Mouse (Mus musculus) intestine, embryonic 14.5 days (tissue): ENCODE data around the gene Dpp6. TPM values are rescaled to one million over a fixed set of nuclear protein-coding genes. Genes with fewer than 3 reads are reported as not detected.

Experiments used
- ATAC-seq: fragments of 200-750 bp; cut with Nextera tagmentation; replicated peaks from 2 replicates; pipeline ENCODE4 v1.8.0; 2017; ENCODE audit warnings: low read depth, moderate number of reproducible peaks, moderate TSS enrichment, moderate library complexity; ENCODE audit not compliant: low FRiP score, low TSS enrichment
- DNase-seq: peaks from one replicate; pipeline ENCODE4 v3.0.0-alpha.2; 2018; ENCODE audit warnings: low spot score
- H3K27ac ChIP-seq: fragments of 300-500 bp; sonication (generic); 2 replicates; pipeline ENCODE4 v1.5.1; 2014; ENCODE audit warnings: low read depth, mild to moderate bottlenecking, control low read depth
- H3K27me3 ChIP-seq: fragments of 300-500 bp; sonication (generic); replicated peaks from 2 replicates; pipeline ENCODE4 v1.6.1; 2014; ENCODE audit warnings: low read length, control low read depth; ENCODE audit not compliant: control insufficient read depth, insufficient read depth
- H3K36me3 ChIP-seq: fragments of 300-500 bp; sonication (generic); 2 replicates; pipeline ENCODE4 v1.6.1; 2014; ENCODE audit warnings: low read length, control low read depth; ENCODE audit not compliant: control insufficient read depth, insufficient read depth
- H3K4me1 ChIP-seq: fragments of 300-500 bp; sonication (generic); replicated peaks from 2 replicates; pipeline ENCODE4 v1.6.1; 2014; ENCODE audit warnings: low read length, control low read depth, mixed read lengths; ENCODE audit not compliant: control insufficient read depth, insufficient read depth
- H3K4me2 ChIP-seq: fragments of 300-500 bp; sonication (generic); 2 replicates; pipeline ENCODE4 v1.6.1; 2014; ENCODE audit warnings: low read length
- H3K4me3 ChIP-seq: fragments of 300-500 bp; sonication (generic); 2 replicates; pipeline ENCODE4 v1.5.1; 2014; ENCODE audit warnings: low read depth, low read length, control low read depth, mixed read lengths
- H3K9ac ChIP-seq: fragments of 300-500 bp; sonication (generic); 2 replicates; pipeline ENCODE4 v1.6.1; 2014; ENCODE audit warnings: mild to moderate bottlenecking, low read length
- H3K9me3 ChIP-seq: fragments of 300-500 bp; sonication (generic); 2 replicates; pipeline ENCODE4 v1.6.1; 2016; ENCODE audit warnings: low read length, control low read depth; ENCODE audit not compliant: control insufficient read depth
- WGBS: fragments of 180-500 bp; shearing (Covaris S2); extraction: QIAGEN DNeasy Blood & Tissue Kit; methylation state at CpG from one replicate; pipeline ENCODE4 v1.1.7; 2014; 5-methylcytosine and 5-hydroxymethylcytosine counted together
- polyA plus RNA-seq: library from polyadenylated mRNA; unstranded; fragments of >200 nt; fragmentation: Nextera tagmentation; extraction: Ambion mirVana; gene quantifications from 2 replicates; pipeline ENCODE4 v1.2.1, GENCODE M21; 2014

Gene Dpp6
- 2.0 TPM in 2 replicates for polyA plus RNA-seq

- DNase-seq (peak; percentile 51), ATAC-seq (no peak)
- H3K4me1 ChIP-seq = no peaks in the 10 kb centered on the region
- no peak within 1 kb of the TSS for H3K27ac ChIP-seq
- H3K4me3 ChIP-seq = peak within 1 kb of the TSS; percentile 21
- 5% methylated on average over 48 of the region's 48 CpGs for WGBS
- H3K9ac ChIP-seq = no peak within 1 kb of the TSS
- H3K36me3 ChIP-seq = no peaks in the 10 kb centered on the region
- peaks cover 28% of the 10 kb centered on the region for H3K27me3 ChIP-seq
- peak within 1 kb of the TSS; percentile 46 for H3K4me2 ChIP-seq
- no peaks in the 10 kb centered on the region for H3K9me3 ChIP-seq
These were observed at the start of gene Dpp6 for GRCm38 (mm10) chr5:26816975-26817941. Gene Dpp6 (plus strand): TSS chr5:26817203.

- H3K4me3 ChIP-seq = no peak overlapping the region
- H3K27ac ChIP-seq = no peak overlapping the region
- ATAC-seq (no peak), DNase-seq (no peak)
- H3K36me3 ChIP-seq = no peaks in the 10 kb centered on the region
- H3K9me3 ChIP-seq = no peaks in the 10 kb centered on the region
- no peak overlapping the region for H3K4me2 ChIP-seq
- WGBS = 77% methylated on average over 3 of the region's 3 CpGs
- no peaks in the 10 kb centered on the region for H3K27me3 ChIP-seq
- no peak overlapping the region for H3K9ac ChIP-seq
- no peaks in the 10 kb centered on the region for H3K4me1 ChIP-seq
These were observed 33.0 kb upstream of the Dpp6 start for GRCm38 (mm10) chr5:26783955-26784354.

GRCm38 (mm10) chr5:26795524-26795923, 21.5 kb upstream of the Dpp6 start:
- 86% methylated on average over 2 of the region's 2 CpGs for WGBS
- no peak overlapping the region for H3K27ac ChIP-seq

GRCm38 (mm10) chr5:26835972-26836371, 19.0 kb downstream of the Dpp6 start:
- Histone ChIP-seq H3K4me2 (no peak overlapping the region), H3K36me3 (no peaks in the 10 kb centered on the region), H3K27me3 (no peaks in the 10 kb centered on the region), H3K4me3 (no peak overlapping the region), H3K4me1 (no peaks in the 10 kb centered on the region), H3K27ac (no peak overlapping the region), H3K9ac (no peak overlapping the region), H3K9me3 (no peaks in the 10 kb centered on the region)
- ATAC-seq (no peak), DNase-seq (no peak)
- 86% methylated on average over 1 of the region's 1 CpGs for WGBS

More at GRCm38 (mm10) chr5:26795524-26795923, 21.5 kb upstream of the Dpp6 start:
- Histone ChIP-seq H3K4me1 (no peaks in the 10 kb centered on the region), H3K4me2 (no peak overlapping the region), H3K36me3 (no peaks in the 10 kb centered on the region), H3K27me3 (no peaks in the 10 kb centered on the region), H3K9me3 (no peaks in the 10 kb centered on the region), H3K9ac (no peak overlapping the region), H3K4me3 (no peak overlapping the region)
- no peak for ATAC-seq
- no peak for DNase-seq

- no peaks in the 10 kb centered on the region for H3K9me3 ChIP-seq
- H3K4me2 ChIP-seq = no peak overlapping the region
- DNase-seq (no peak), ATAC-seq (no peak)
- 27% methylated on average over 4 of the region's 4 CpGs for WGBS
- no peak overlapping the region for H3K4me3 ChIP-seq
- no peaks in the 10 kb centered on the region for H3K36me3 ChIP-seq
- no peaks in the 10 kb centered on the region for H3K4me1 ChIP-seq
- no peak overlapping the region for H3K9ac ChIP-seq
- no peaks in the 10 kb centered on the region for H3K27me3 ChIP-seq
- no peak overlapping the region for H3K27ac ChIP-seq
These were observed 24.1 kb downstream of the Dpp6 start for GRCm38 (mm10) chr5:26841151-26841550.

- H3K27me3 ChIP-seq = no peaks in the 10 kb centered on the region
- no peaks in the 10 kb centered on the region for H3K36me3 ChIP-seq
- DNase-seq (no peak), ATAC-seq (no peak)
- no peaks in the 10 kb centered on the region for H3K9me3 ChIP-seq
- H3K4me1 ChIP-seq = no peaks in the 10 kb centered on the region
- 72% methylated on average over 4 of the region's 4 CpGs for WGBS
- H3K4me3 ChIP-seq = no peak overlapping the region
- H3K27ac ChIP-seq = no peak overlapping the region
- no peak overlapping the region for H3K9ac ChIP-seq
- H3K4me2 ChIP-seq = no peak overlapping the region
These were observed 37.7 kb downstream of the Dpp6 start for GRCm38 (mm10) chr5:26854746-26855145.

GRCm38 (mm10) chr5:26875449-26875848, 58.4 kb downstream of the Dpp6 start:
- Histone ChIP-seq H3K4me1 (no peaks in the 10 kb centered on the region), H3K36me3 (no peaks in the 10 kb centered on the region), H3K4me3 (no peak overlapping the region), H3K4me2 (no peak overlapping the region), H3K9ac (no peak overlapping the region), H3K27me3 (no peaks in the 10 kb centered on the region), H3K9me3 (no peaks in the 10 kb centered on the region), H3K27ac (no peak overlapping the region)
- no peak for ATAC-seq
- no peak for DNase-seq

- Histone ChIP-seq H3K9ac (no peak overlapping the region), H3K4me2 (no peak overlapping the region), H3K27me3 (no peaks in the 10 kb centered on the region), H3K9me3 (no peaks in the 10 kb centered on the region), H3K4me3 (no peak overlapping the region), H3K27ac (no peak overlapping the region), H3K4me1 (no peaks in the 10 kb centered on the region), H3K36me3 (no peaks in the 10 kb centered on the region)
- WGBS = 94% methylated on average over 1 of the region's 1 CpGs
- ATAC-seq = no peak
- DNase-seq = no peak
These were observed 70.5 kb downstream of the Dpp6 start for GRCm38 (mm10) chr5:26887496-26887895.

- Histone ChIP-seq H3K9ac (no peak overlapping the region), H3K27ac (no peak overlapping the region), H3K4me3 (no peak overlapping the region), H3K4me1 (no peaks in the 10 kb centered on the region), H3K4me2 (no peak overlapping the region), H3K9me3 (no peaks in the 10 kb centered on the region), H3K27me3 (no peaks in the 10 kb centered on the region), H3K36me3 (no peaks in the 10 kb centered on the region)
- ATAC-seq (no peak), DNase-seq (no peak)
- WGBS = 77% methylated on average over 4 of the region's 4 CpGs
These were observed 71.1 kb downstream of the Dpp6 start for GRCm38 (mm10) chr5:26888080-26888479.
